In genomic region chr11:21091067-21091427, GRCm38 (mm10) we compare ENCODE assay signal across 8 mouse cellular contexts. TPM values are rescaled to one million over a fixed set of nuclear protein-coding genes. Genes with fewer than 3 reads are reported as not detected.
A peak's percentile ranks its signal among the peaks of the same experiment; 100 is the strongest.
DNase-seq lines count a peak whose midpoint lies in the region; ATAC-seq lines count a peak whose summit lies in the region.

TSS of gene Peli1 (plus strand) at chr11:21091291.

- WGBS in heart, embryonic 10.5 days: 0% methylated on average over 24 of the region's 24 CpGs
- WGBS in kidney, embryonic 15.5 days: 0% methylated on average over 24 of the region's 24 CpGs

- peak within 1 kb of the TSS; percentile 95 for H3K4me3 ChIP-seq in heart, embryonic 10.5 days
- H3K4me3 ChIP-seq in kidney, embryonic 15.5 days (replicated peaks): peak within 1 kb of the TSS; percentile 96

- H3K9me3 ChIP-seq in heart, embryonic 10.5 days: no peaks in the 10 kb centered on the region
- no peaks in the 10 kb centered on the region for H3K9me3 ChIP-seq in kidney, embryonic 15.5 days (replicated peaks)

- H3K4me1 ChIP-seq in heart, embryonic 10.5 days: peaks cover 16% of the 10 kb centered on the region; the same call in 1 of the 2 replicates
- H3K4me1 ChIP-seq in kidney, embryonic 15.5 days: peaks cover 13% of the 10 kb centered on the region

- no peaks in the 10 kb centered on the region for H3K36me3 ChIP-seq in heart, embryonic 10.5 days
- no peaks in the 10 kb centered on the region for H3K36me3 ChIP-seq in kidney, embryonic 15.5 days

- H3K27ac ChIP-seq in heart, embryonic 10.5 days: peak within 1 kb of the TSS; percentile 99
- H3K27ac ChIP-seq in kidney, embryonic 15.5 days: peak within 1 kb of the TSS; percentile 100

- ATAC-seq in erythroblast, adult 5-6 weeks (replicated peaks; ENCODE audit: low FRiP score, poor library complexity, severe bottlenecking): peak; percentile 98
- peak; percentile 99 for ATAC-seq in kidney, embryonic 15.5 days (replicated peaks; ENCODE audit: low FRiP score)
- peak; percentile 91 for ATAC-seq in monocyte, adult 5-6 weeks (replicated peaks; ENCODE audit: insufficient number of reproducible peaks, low FRiP score, low TSS enrichment, poor library complexity, severe bottlenecking)

- peak within 1 kb of the TSS; percentile 99 for H3K9ac ChIP-seq in kidney, embryonic 15.5 days

- H3K27me3 ChIP-seq in heart, embryonic 10.5 days (ENCODE audit: insufficient read depth, poor library complexity, severe bottlenecking): no peaks in the 10 kb centered on the region
- H3K27me3 ChIP-seq in kidney, embryonic 15.5 days: no peaks in the 10 kb centered on the region

- peak within 1 kb of the TSS; percentile 64 for H3K4me2 ChIP-seq in kidney, embryonic 15.5 days

- peak; percentile 95 to 96 for DNase-seq in B cell, adult 2 months
- DNase-seq in brain, adult 2 months (ENCODE audit: low read depth, low spot score): peak; percentile 98
- peak; percentile 99 for DNase-seq in heart, embryonic 10.5 days (ENCODE audit: low spot score)
- DNase-seq in liver: peak; percentile 97
- peak; percentile 94 to 98 for DNase-seq in spleen, postnatal 4 days (ENCODE audit: low spot score in 2 of 2)

RNA-seq across cellular contexts. Expression of gene Peli1, which starts in this region (rescaled TPM):
- total RNA-seq in erythroblast, adult 5-6 weeks (2015; ENCODE audit: low replicate concordance): 17.5 and 28.0 TPM in 2 replicates
- total RNA-seq in erythroblast, adult 5-6 weeks (2017; ENCODE audit: low replicate concordance): 26.2 and 28.4 TPM in 2 replicates
- 26.9 and 41.5 TPM in 2 replicates for polyA plus RNA-seq in heart, embryonic 10.5 days (2016; fragmentation: Nextera tagmentation; extraction: Ambion mirVana)
- polyA plus RNA-seq in kidney, embryonic 15.5 days (2015; fragmentation: Nextera tagmentation; extraction: Ambion mirVana): 44.3 and 45.4 TPM in 2 replicates
- 57.1 to 95.4 TPM (median 58.8 TPM) in 3 replicates for total RNA-seq in monocyte, adult 5-6 weeks (2017)

Comparison
In these comparisons a context has a peak if more than half of its experiments do, and no peak if none do; other contexts are left out.
1. Peak in every context shown above with its lines: DNase-seq, ATAC-seq, H3K4me3 ChIP-seq and H3K27ac ChIP-seq.